Mouse (Mus musculus) thymus, adult 18-20 months (tissue): ENCODE measurements around the gene Gpcpd1.
"Not testable (repeated sequence)": the region's sequence is repeated elsewhere in the genome, so short reads cannot be mapped to it uniquely, and the experiment has no call there.

Experiments
- DNase-seq, 2 experiments: peaks; one replicate each; pipeline ENCODE4 v3.0.0; 2022; ENCODE audit warnings: mixed read lengths in 2 of 2

Gpcpd1 gene

GRCm38 (mm10) chr2:132587240-132587779 lies at the start of gene Gpcpd1:
TSS of gene Gpcpd1 (minus strand) at chr2:132587729.
- no peak for DNase-seq

GRCm38 (mm10) chr2:132636534-132636933 lies 49.0 kb upstream of the Gpcpd1 start:
- DNase-seq = no peak

GRCm38 (mm10) chr2:132628626-132629025 lies 41.1 kb upstream of the Gpcpd1 start:
- no peak for DNase-seq

DNA sequence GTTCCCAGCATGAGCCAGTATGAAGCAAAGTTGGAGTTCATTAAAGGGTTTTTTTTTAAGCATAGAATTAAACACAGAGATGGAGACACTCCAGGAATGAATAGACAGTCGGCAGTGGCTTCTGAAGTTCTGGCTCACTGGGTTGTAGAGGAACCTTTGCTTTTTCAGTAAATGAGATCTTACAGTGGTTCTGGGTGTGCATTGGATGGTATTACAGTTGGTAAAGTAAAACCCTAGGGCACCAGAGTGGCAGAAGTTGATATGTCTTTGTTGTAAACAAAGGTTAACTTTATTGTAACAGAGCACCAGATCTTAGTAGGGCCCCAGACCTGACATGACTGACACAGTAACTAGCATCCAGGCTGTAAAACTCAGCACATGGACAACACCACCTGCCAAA lies 35.6 kb upstream of the Gpcpd1 start:
- no peak for DNase-seq

DNA sequence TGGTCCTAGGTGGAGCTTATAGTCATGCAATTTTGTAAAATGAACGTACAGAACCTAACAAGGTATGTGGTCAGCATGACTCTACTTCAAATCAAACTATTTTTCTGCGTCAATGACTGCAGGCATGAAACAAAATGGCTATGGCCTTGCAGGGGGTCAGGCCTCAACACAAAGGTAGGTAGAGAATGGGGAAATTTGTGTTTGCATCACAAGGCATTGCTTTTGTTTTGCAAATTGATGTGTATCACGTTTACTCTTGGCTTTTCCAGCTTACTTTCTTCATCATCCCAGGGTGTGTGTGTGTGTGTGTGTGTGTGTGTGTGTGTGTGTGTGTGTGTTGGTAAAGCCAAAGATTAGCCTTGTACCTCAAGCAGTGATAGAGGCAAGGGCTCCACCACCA lies 30.2 kb upstream of the Gpcpd1 start:
- no peak for DNase-seq

DNA sequence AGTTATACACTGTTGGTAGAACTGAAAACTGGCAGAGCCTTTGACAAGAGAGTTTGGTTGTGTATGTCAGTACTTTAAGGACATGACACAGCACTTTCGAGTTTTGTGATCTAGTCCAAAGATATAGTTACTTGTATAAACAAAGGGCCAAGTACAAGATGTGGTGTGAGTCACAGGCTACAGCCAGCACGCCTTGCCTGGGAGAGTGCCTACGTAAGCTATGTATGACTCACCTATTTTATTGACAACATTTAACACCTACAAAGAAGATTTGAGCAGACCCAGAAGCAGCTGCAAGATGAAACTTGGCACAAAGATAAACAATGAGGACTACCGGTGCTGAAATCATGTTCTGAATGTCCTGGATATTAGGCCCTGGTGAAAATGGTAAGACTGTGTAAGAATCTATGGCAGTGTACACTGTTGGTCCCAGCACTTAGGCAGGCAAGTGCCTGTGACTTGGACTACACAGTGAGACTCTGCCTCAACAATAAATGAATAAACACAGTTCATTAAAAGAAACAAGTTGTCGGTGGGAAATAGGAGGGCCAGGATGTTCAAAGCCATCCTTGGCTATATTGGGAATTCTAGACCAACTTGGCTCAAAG lies 26.2 kb upstream of the Gpcpd1 start:
- DNase-seq = no peak

GRCm38 (mm10) chr2:132611551-132612233 lies 24.2 kb upstream of the Gpcpd1 start:
- no peak for DNase-seq

DNA sequence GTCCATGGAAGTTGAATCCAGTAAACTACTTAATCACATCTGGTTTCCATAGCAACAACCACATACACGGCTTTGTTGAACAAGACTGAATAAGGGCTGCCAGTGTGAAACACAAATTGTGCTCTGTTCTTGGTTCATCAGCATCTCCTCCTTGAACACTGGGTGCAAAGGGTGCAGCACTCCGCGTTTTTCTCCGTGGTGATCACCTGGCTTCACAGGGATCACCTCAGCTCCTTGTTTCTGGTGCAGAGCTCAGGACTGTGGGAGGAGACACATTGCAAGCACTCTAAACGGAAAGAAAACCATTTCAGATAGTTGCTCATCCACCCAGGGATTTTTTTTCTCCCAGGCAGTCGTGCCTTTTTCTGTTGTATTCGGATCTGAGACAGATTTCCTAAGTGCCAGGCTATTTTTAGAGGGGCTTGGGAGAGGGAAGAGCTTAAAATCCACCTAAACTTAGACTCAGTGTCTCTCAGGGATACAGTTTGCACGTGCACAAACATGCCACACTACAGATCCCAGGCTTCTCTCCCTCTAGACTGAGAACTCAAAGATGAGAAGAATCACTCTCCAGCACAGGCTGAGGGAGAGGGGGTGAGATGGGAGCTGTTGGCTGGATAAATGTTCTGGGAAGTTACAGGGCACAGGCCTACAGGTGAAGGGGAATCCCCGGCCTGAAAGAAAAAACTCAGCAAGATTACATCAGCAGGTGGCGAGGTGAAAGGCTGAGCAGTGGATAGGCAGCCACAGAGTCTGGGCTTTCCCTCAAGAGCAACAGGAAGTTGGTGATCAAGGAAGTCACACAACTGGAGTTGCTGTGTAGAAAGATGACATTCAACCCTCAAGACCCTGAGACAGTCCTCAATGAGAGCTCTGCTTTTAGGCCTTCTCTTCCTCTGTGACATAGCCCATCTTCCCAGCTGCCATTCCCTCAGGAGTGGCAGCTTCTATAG lies 19.9 kb upstream of the Gpcpd1 start:
- peak; percentile 42 to 73 for DNase-seq

DNA sequence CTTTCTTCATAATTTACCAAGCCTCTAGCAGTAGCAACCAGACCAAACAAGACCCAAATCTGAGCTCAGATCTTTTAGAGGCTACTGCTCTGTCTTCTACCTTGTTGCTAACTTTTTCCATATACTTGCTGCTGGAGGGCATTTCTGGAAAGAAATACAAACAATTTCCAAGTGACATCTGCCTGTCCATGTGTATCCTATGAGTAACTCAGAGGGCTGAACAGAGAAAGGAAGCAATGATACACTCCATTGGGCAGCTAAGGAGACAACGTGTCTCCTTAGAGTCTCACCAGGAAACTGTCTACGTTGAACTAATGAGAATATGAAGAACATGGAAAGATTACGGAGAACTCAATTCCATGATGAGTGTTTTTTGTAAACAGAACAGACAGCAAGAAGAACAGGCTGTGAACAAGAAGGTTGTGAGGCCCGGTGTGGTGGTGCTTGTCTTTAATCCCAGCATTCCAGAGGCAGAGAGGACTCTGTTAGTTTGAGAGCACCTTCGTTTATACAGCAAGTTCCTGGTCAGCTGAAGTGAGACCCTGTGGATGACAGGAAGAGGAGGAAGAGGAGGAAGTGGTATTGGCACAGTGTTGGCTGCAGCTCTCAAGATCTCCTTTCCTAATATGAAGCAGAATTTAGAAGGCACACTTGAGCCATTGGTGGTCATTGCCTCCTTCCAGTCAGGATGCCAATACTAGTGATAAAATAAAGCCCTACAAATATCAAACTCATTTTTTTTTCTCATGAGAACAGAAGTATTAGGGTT lies 18.4 kb upstream of the Gpcpd1 start:
- no peak for DNase-seq

DNA sequence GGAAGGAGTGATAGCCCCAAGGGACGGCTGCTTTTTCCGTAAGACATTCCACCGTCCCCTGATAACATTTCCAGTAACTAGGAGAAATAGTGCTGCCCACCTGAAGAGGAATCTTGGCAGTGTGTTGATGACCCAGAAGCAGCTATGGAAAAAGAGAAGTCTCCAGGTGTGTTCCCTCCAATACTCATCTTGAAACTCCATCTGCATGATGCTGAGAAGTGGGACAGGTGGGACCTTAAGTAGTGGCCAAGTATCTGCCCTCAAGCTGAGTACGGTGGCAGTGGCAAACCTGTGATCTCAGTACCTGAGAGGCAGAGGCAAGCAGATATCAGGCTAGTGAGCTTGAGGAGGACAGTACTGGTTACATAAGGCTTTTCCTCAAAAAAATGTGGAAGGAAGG lies 17.4 kb upstream of the Gpcpd1 start:
- DNase-seq = no peak

GRCm38 (mm10) chr2:132603706-132604105 lies 16.2 kb upstream of the Gpcpd1 start:
- DNase-seq = no peak

- no peak for DNase-seq
Measured at GRCm38 (mm10) chr2:132601777-132602176, 14.2 kb upstream of the Gpcpd1 start.

- no peak for DNase-seq
Measured at GRCm38 (mm10) chr2:132600081-132600480, 12.6 kb upstream of the Gpcpd1 start.

- no peak for DNase-seq
Measured at GRCm38 (mm10) chr2:132599127-132599526, 11.6 kb upstream of the Gpcpd1 start.

DNA sequence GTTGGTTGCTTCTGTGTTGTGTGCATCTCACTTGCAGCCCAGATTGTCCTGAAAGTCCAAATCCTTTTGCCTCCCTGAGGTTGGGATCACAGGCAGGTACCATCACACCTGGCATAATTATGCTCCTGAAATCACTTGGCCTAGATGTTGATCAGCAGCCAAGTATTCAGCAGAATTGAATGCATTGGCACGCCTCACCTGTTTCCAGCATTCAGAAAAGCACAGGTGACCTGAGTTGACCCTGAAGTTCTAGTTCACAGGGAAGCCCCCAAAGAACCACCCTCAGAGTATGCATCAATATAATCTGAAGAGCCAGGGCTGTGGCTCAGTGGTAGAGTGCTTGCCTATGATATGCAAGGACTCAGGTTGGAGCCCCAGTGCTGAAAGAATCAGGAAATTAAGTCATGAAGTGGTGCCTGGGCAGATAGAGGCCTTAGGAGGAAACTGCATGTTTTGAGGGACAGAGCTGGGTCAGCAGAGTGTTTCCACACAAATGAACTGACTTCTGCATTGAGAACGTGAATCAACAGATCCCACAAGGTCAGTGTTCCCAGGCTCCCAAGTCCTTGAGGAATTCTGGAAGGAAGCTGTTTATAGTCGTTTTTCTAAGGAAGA lies 10.4 kb upstream of the Gpcpd1 start:
- no peak for DNase-seq

GRCm38 (mm10) chr2:132597226-132597625 lies 9.7 kb upstream of the Gpcpd1 start:
- peak; percentile 22 to 57 for DNase-seq

GRCm38 (mm10) chr2:132595601-132596235 lies 8.2 kb upstream of the Gpcpd1 start:
- no peak for DNase-seq

GRCm38 (mm10) chr2:132592126-132592525 lies 4.6 kb upstream of the Gpcpd1 start:
- DNase-seq = no peak

GRCm38 (mm10) chr2:132591579-132591978 lies 4.0 kb upstream of the Gpcpd1 start:
- DNase-seq = not testable (repeated sequence)

DNA sequence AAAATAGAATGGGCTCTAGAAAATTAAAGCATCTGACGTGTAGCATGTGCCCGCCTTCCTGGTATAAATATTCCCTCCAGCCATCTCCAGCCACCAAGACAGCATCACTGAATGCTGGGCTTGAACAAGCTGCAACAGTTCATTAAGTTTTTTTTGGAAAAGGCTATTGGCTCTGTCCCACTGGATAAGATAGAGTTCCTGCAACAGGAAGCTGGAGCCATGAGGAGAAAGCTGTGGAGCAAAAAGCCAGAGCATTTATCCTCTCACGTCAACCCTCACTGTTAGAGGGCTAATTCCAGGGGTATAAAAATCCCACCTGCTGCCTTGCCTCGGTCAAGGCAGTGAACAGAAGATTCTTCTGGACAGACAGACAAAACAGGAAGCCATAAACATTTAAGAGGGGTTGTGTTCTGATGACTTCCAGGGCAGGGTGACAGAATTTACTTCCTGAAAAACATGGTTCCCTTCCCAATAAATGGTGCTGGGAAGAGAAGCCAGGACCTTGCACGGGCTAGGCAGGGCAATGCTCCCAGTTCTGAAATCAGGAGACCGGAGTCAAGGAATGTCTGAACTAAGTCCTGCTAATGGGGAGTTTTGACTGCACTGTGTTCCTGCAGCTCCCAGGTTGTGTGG lies 2.5 kb upstream of the Gpcpd1 start:
- no peak for DNase-seq

DNA sequence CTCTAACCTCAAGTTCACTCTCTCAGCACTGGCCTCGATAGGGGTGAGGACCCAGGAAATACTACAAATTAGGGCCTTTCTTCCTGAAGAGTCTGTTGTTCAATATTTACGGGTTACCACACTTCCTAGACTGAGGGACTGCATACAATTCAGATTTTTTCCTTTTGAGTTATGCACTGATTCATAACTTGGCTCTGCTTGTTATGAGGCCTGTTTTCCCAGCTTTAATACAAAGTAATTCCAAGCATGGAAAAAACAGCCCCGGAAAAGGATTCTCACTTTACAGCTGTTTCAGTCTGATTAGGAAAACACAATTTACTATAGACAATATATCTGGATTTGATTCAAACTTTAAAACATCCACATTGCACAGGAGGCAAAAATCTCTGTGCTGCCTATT lies 1.5 kb downstream of the Gpcpd1 start:
- no peak for DNase-seq
